Mouse (Mus musculus): ENCODE data around the gene Plpp3.

Plpp3 gene

DNA sequence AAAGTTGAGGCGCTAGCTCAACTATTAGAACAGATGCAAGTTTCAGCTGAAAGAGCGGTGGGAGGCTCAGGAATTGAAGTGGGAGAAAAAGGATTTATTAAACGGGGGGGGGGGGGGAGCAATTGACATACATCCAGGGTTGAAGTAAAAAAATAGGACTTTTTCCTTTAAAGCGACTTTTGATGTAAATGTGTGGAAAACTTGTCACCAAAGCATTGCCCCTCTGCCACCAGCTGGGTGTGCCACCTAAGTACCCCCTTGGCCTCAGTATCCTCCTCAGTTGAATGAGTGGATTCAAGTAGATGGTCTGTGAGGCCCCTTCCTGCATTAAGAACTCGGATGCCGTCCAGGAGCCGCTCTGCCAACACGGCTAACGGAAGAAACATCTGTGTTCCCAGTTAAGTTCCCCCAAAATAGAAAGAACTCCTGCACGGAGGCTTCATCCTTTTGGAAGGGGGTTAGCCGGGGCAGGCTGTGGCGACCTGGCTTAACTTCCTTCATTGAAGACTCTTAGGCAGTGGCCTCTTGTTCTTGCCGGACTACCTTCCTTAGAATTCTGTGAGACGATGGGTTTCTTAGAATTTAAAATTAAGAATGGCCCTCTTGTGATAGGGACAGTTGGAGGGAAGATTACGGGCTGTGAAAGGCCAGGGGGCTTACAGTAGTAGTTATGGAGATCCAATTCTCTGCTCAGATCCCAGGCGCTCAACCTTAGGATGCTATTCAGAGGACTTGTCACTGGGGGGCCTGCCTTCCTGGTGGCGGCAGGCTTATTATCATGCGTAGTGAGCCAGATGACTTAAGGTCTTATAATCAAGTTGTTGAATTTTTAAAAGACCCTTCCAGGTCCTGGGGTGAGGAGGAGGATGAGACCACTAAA, 1.7 kb downstream of the Plpp3 start:
- peak; percentile 25 for DNase-seq (ENCODE audit: low spot score)

DNA sequence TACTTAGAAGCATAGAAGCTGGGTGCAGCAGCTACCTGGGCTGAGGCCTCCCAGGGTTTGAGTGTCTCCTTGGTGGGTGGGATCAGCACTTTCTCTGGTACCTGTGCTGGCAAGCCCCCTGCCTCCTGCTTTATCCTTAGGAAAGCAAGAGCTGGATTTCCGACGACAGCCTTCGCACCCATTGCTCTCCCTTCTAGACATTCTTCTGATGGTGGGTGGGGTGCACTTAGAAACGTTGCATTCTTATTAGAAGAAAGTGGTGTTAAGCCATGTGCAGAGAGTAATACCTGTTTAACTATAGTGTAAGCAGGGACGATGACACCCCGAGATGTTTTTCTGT, 2.4 kb downstream of the Plpp3 start:
- no peak for DNase-seq (ENCODE audit: low spot score)

GRCm38 (mm10) chr4:105160470-105160869, 3.3 kb downstream of the Plpp3 start:
- no peak for DNase-seq (ENCODE audit: low spot score)

DNA sequence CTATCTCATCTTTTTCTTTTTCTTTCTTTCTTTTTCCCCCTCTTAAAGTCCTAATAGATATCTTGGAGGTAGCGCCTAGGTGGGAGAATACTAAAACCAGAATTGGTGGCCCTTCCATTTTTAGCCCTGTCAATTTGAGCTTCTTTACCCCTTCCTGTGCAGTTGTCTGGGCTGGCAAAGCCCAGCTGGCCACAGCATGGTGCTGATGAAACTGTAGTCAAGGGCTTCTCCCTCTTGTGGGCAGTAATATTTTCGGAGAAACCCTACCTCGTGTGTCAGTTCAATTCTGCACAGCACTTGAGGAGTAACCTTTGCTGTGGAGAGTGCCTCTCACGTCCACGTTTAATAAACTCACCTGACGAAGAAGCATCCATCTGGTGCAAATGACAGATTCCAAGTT, 4.9 kb downstream of the Plpp3 start:
- DNase-seq (ENCODE audit: low spot score), result no peak

- no peak for DNase-seq (ENCODE audit: low spot score)
Observed at GRCm38 (mm10) chr4:105162676-105163075, 5.5 kb downstream of the Plpp3 start.

DNA sequence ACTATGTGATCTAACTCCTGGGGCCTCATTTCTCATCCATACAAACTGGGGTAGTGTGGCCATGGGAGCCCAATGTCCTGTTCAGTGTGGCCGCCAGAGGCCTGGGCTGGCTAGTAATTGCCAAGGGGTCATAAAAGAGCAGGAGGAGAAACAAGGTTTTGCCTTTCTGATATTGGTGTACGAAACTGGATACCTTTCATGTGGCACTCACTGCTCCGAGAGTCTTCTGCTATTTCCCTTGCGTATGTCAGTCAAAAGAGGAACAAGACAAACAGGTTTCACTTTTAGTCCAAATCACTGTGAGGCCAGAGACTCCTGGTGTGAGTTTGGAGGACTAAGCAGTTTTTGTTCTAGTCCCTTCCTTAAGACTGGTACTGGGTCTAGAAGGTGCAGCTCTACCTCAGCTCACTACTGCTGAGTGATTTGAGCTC, 6.8 kb downstream of the Plpp3 start:
- no peak for DNase-seq (ENCODE audit: low spot score)

DNA sequence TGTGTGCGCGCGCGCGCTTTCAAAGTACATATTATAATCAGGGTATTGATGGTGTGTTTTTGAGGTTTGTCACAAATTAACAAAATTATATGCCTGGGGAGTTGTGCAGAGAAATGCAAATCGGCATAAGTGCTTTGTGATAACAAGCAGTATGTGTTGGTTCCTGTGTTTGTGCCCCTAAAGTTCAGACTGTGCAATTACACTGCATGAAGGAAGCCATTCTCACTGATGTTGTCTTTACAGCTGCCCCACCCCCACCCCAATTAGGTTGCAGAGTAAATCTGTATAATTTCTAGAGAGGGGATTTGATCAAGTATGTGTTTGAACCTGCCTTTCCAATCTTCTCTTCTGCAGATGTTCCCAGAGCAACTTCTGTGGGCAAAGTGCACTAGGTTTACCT, 7.8 kb downstream of the Plpp3 start:
- DNase-seq (ENCODE audit: low spot score), result no peak

DNA sequence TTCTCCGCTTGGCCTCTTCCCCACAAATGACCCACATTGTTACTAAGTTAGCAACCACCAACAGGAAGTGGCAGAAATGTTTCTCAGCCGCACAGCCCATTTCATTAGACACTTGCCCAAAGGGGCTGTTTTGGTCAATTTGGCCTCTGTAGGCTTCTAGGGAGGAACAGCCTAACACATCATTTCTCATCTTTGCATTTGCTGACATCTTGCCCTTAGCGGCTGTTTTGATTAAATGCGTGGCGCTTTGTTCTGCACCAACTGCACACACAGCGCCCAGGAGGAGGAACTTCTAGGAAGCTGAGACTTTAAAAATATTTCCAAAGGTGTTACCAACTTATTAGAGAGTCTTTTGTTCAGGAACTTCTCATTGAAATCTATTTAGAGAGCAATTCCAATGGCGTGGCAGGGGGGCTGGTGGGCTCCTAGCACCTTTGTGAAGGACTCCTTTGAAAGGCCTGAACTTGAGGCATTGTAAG, 12.0 kb downstream of the Plpp3 start:
- DNase-seq (ENCODE audit: low spot score), result no peak

- DNase-seq (ENCODE audit: low spot score), result no peak
Observed at GRCm38 (mm10) chr4:105169826-105170810, 13.0 kb downstream of the Plpp3 start.

DNA sequence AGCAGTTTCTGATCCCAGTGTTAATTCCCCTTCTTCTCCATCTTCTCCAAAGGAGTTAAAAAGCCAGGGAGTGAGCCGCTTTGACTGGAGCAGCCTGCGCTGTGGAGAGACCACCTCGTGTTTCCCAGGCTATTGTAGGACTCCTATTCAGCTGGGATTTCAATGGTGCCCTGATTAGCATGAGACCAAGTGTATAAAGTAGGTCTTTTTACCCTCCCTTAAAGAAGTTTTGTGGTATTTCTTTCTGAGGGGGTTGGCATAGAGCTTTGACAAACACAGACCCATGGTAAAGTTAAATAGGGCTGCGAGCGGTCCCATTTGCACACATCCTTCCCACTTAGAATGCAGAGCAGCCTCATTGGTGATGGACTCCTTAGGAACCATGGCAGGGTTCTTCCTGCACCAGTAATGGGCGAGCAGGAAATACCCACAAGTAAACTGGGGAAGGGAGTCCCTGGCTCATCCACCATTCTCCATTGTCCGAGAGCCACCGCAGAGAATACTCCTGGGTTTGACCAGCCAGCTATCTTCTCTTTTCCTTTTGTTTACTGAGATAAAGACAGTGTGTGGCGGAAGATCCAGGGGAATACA, 13.8 kb downstream of the Plpp3 start:
- no peak for DNase-seq (ENCODE audit: low spot score)

DNA sequence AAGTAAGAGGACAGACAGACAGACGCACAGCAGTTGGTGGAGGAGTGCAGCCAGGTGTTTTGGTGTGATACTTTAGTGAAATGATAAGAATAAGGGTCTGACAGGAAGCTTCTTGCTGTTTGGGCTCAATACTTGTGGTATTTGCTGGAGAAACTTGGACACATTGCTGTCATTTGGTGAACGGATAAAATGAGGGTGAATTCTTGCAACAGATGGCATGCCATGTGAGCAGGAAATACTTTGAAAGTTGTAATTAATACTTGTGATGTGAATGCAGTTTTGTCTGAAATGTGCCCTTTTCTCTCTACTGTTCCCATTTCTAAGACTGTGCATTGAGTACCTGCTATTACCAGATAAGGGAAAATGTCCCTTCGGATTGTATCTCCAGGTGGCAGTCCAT, 14.3 kb downstream of the Plpp3 start:
- no peak for DNase-seq (ENCODE audit: low spot score)

GRCm38 (mm10) chr4:105174778-105175177, 17.6 kb downstream of the Plpp3 start:
- DNase-seq (ENCODE audit: low spot score), result no peak

DNA sequence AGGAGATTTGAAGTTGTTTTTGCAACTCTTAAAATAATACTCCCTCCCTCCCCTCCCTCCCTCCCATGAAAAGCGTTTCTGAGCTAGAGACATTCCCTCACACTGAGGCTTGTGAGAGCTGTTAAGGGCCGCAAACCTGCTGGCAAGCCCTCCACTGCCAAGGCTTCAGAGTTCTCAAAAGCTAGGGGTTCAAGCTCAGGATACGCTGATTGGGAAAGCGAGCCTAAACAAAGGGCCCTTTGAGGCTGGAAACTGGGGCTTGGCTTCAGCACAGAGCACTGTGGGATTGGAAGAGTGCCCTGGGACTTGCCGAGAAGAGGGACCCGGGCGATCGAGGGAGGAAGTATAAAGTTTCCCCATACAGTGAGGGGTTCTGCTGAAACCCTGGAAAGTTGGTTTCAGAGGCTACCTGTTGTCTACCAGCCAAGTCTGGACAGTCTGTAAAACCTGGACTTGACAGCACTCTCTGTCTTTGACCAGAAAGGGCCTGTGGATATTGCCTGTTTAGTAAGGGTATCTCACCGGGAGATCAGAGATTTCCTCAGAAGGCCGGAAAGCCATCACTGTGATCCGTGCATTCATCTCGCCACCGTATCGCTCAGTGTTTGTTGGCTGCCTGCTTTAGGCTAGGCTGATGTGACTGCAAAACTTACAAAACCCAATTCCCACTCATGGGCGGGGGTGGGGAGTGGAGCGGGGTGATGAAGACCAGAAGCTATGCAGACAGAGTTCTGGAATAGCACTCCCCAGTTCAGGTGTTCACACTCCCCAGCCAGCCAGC, 18.3 kb downstream of the Plpp3 start:
- no peak for DNase-seq (ENCODE audit: low spot score)

- no peak for DNase-seq (ENCODE audit: low spot score)
Observed at GRCm38 (mm10) chr4:105181014-105181658, 24.0 kb downstream of the Plpp3 start.

DNA sequence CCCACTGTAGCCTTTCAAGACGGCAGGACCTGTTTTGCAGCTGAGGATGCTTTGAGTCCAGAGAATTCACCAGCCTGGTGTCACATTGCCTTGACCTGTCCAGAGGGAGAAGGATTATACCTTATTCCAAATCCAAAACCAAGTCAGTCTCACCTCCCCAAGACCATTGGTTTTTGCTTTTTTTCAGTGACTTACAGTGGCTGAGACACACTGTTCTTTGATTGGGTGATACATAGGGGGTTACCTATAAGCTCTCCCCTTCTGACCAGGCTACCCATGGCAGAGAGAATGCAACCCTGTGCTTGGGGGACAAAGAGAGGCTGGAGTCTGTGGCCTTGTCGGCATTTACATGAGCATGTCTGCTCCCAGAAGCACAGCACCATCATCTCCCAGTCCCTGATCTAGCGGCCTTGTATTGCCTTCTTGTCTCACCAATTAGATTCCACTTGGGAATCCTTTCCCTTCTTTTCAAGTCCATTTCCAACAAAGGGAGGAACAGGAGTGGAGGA, 24.6 kb downstream of the Plpp3 start:
- no peak for DNase-seq (ENCODE audit: low spot score)

DNA sequence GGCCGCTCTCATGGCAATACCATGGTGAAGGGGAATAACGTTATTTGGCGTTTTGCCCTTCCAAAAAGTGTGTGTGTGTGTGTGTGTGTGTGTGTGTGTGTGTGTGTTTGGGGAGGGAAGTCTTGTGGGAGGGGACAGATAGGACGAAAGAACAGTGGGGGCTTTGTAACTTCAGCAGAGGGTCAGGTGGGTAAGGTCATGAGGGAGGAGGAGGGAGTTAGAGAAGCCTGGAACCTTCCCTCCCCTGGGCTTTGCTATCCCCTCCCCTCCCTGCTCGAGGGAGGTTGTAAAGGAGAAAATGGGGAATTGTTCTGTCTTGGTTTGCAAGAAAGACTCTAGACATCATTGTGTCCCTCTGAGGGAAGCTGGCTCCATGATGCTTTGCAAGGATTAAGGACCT, 25.1 kb downstream of the Plpp3 start:
- DNase-seq (ENCODE audit: low spot score), result no peak

DNA sequence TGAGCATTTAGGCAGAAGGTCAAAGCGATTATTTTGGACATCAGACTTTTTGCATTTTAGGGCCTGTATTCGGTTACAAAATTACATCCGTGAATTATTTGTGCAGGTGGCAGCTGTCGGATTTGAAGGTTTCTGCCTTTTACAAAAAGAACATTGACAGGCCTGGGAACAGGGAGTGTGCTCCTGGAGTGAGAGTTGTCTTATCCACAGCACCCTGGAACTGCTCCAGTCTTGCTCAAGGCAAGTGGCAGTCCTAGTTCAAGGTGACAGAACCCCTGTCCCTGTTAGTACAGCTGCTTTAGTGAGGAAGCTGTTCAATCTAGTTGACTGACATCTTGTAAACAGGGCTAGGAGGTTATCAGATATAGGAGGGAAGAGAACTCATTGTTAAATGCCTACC, 27.3 kb downstream of the Plpp3 start:
- no peak for DNase-seq (ENCODE audit: low spot score)

- DNase-seq (ENCODE audit: low spot score), result no peak
Observed at GRCm38 (mm10) chr4:105184924-105185323, 27.8 kb downstream of the Plpp3 start.

DNA sequence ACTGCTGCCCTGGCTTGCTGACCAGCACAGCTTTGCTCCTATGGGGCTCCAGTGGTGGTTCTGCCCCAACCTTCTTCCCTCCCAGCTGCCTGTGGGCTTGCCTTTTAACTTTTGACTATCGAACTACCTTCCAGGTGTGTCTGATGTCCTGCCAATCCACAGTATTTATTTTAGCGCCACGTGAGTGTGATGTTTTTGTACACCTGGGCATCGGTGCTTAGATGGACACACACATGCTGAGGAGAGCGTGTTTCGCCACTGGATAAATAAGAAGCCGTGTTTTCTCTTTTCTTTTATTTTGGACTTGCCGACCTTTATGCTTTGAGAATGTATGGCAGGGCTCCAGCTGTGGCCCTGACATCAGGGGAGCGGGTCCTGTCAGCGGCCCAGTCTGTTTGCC, 29.5 kb downstream of the Plpp3 start:
- DNase-seq (ENCODE audit: low spot score), result no peak

- no peak for DNase-seq (ENCODE audit: low spot score)
Observed at GRCm38 (mm10) chr4:105187873-105188272, 30.7 kb downstream of the Plpp3 start.

DNA sequence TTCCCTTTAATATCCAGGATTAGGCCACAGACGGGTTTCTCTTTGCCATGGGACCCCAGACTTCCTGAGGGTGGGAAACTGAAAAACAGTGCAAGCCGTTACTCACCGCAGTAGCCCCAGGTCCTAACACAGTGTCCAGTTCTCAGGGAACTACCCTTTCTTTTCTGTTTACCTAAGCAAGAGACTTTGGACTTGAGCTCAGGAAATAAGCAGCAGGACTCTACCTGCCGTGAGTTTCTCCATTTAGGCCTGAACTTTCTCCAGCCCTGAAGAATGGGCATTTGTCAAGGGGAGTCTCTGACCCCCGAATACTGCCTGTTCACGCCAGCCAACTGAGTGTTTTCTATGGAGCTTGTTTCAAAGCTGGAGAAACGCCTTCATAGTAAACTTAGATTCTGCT, 31.7 kb downstream of the Plpp3 start:
- no peak for DNase-seq (ENCODE audit: low spot score)

Measured in ovary, postnatal 36 days (tissue).